Comparison of ENCODE assay signal across 11 mouse cellular contexts in the genomic region with DNA sequence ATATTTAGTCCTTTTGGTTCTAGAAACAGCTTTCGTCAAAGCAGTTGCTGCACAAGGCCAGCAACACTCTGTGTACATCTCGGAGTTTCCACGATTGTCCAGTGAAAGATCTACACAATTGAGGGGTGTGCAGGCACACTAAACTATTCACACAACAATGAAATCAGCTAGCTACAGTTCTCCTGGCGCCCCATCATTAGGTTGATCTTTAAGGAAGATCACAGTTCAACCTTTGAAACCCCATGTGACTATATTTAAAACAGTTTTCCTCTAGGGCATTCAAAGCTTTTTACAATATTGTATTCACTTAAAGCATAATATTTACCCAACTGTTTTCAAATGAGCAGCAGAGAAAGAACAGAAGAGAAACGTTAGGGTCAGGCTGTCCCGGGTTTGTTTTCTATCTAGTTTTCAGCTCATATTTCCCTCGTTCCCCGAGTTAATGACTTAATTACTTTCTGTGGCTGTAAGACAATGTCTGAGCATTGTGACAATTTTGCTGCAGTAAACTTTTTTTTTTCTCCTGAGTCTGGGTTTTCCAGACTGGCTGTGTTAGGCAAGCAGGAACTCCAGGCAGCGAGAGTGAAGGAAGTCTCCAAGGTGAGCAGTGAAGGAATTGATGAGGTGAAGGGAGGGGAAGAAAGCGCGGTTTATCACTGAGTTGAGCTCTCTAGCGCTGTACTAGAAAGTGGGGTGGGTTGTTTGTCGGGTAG. TPM values are rescaled to one million over a fixed set of nuclear protein-coding genes. Genes with fewer than 3 reads are reported as not detected.
DNase-seq lines count a peak whose midpoint lies in the region; ATAC-seq and TF ChIP-seq lines count a peak whose summit lies in the region.
"Had no signal": no experiment of that assay in that cellular context is flagged by ENCODE, and none has a peak within 500 bp of the region (broad histone marks: within the 10 kb centered on the region; RNA-seq: fewer than 3 reads in every experiment).

No protein-coding gene starts in this region.

- no peak for TF ChIP-seq CTCF in forebrain, postnatal 0 days (IDR thresholded peaks at IDR 0.05; ENCODE audit: low read depth)

- no peak overlapping the region for H3K4me3 ChIP-seq in forebrain, embryonic 12.5 days (replicated peaks)
- H3K4me3 ChIP-seq in forebrain, postnatal 0 days (ENCODE audit: low read depth, low read length) = no peak overlapping the region
- no peak overlapping the region; the same call in 1 of the 2 replicates for H3K4me3 ChIP-seq in kidney, embryonic 16.5 days (ENCODE audit: low read length)
- H3K4me3 ChIP-seq in heart, embryonic 16.5 days (ENCODE audit: low read length) = peak overlapping the region; percentile 28; the same call in 1 of the 2 replicates
- H3K4me3 ChIP-seq in liver, embryonic 12.5 days = no peak overlapping the region

- ATAC-seq in forebrain, embryonic 12.5 days (ENCODE audit: low FRiP score) = no peak
- ATAC-seq in forebrain, postnatal 0 days = no peak
- ATAC-seq in kidney, embryonic 16.5 days (ENCODE audit: low FRiP score, low TSS enrichment) = no peak
- no peak for ATAC-seq in heart, embryonic 16.5 days (replicated peaks; ENCODE audit: extremely low read depth, insufficient read depth, low FRiP score)
- no peak for ATAC-seq in liver, embryonic 12.5 days

- no peaks in the 10 kb centered on the region for H3K4me1 ChIP-seq in forebrain, embryonic 12.5 days
- no peaks in the 10 kb centered on the region for H3K4me1 ChIP-seq in forebrain, postnatal 0 days (ENCODE audit: insufficient read depth)
- H3K4me1 ChIP-seq in kidney, embryonic 16.5 days (ENCODE audit: insufficient read depth, low read length) = no peaks in the 10 kb centered on the region
- no peaks in the 10 kb centered on the region; the same call in 1 of the 2 replicates for H3K4me1 ChIP-seq in heart, embryonic 16.5 days (ENCODE audit: control insufficient read depth, insufficient read depth, low read length)
- H3K4me1 ChIP-seq in liver, embryonic 12.5 days = no peaks in the 10 kb centered on the region

- WGBS in forebrain, embryonic 12.5 days = 54% methylated on average over 13 of the region's 13 CpGs
- 42% methylated on average over 13 of the region's 13 CpGs for WGBS in forebrain, postnatal 0 days
- 34% methylated on average over 13 of the region's 13 CpGs for WGBS in kidney, embryonic 16.5 days
- WGBS in heart, embryonic 16.5 days = 53% methylated on average over 13 of the region's 13 CpGs
- 54% methylated on average over 13 of the region's 13 CpGs for WGBS in liver, embryonic 12.5 days (ENCODE audit: insufficient replicate concordance)

- H3K9ac ChIP-seq in forebrain, embryonic 12.5 days = no peak overlapping the region
- H3K9ac ChIP-seq in forebrain, postnatal 0 days = no peak overlapping the region
- H3K9ac ChIP-seq in kidney, embryonic 16.5 days (replicated peaks; ENCODE audit: low read length) = no peak overlapping the region
- no peak overlapping the region for H3K9ac ChIP-seq in heart, embryonic 16.5 days (ENCODE audit: low read length)
- no peak overlapping the region for H3K9ac ChIP-seq in liver, embryonic 12.5 days

- no peaks in the 10 kb centered on the region for H3K36me3 ChIP-seq in forebrain, embryonic 12.5 days (replicated peaks)
- no peaks in the 10 kb centered on the region for H3K36me3 ChIP-seq in forebrain, postnatal 0 days (ENCODE audit: insufficient read depth)
- H3K36me3 ChIP-seq in kidney, embryonic 16.5 days (ENCODE audit: insufficient read depth, low read length) = no peaks in the 10 kb centered on the region
- no peaks in the 10 kb centered on the region for H3K36me3 ChIP-seq in heart, embryonic 16.5 days (ENCODE audit: control insufficient read depth, insufficient read depth)
- H3K36me3 ChIP-seq in liver, embryonic 12.5 days = no peaks in the 10 kb centered on the region

- peaks cover 8% of the 10 kb centered on the region; the same call in 1 of the 2 replicates for H3K27me3 ChIP-seq in forebrain, embryonic 12.5 days
- H3K27me3 ChIP-seq in forebrain, postnatal 0 days (ENCODE audit: insufficient read depth, low read length) = no peaks in the 10 kb centered on the region
- H3K27me3 ChIP-seq in kidney, embryonic 16.5 days (ENCODE audit: insufficient read depth, low read length) = no peaks in the 10 kb centered on the region
- H3K27me3 ChIP-seq in heart, embryonic 16.5 days (ENCODE audit: control insufficient read depth, insufficient read depth, low read length) = no peaks in the 10 kb centered on the region
- peaks cover 11% of the 10 kb centered on the region for H3K27me3 ChIP-seq in liver, embryonic 12.5 days (replicated peaks)

- no peak overlapping the region for H3K27ac ChIP-seq in forebrain, embryonic 12.5 days
- H3K27ac ChIP-seq in forebrain, postnatal 0 days (ENCODE audit: low read depth, low read length) = no peak overlapping the region
- H3K27ac ChIP-seq in kidney, embryonic 16.5 days (ENCODE audit: low read length) = no peak overlapping the region
- no peak overlapping the region for H3K27ac ChIP-seq in heart, embryonic 16.5 days (ENCODE audit: low read length)
- no peak overlapping the region for H3K27ac ChIP-seq in liver, embryonic 12.5 days

- no peaks in the 10 kb centered on the region for H3K9me3 ChIP-seq in forebrain, embryonic 12.5 days
- H3K9me3 ChIP-seq in forebrain, postnatal 0 days (ENCODE audit: low read length) = no peaks in the 10 kb centered on the region
- no peaks in the 10 kb centered on the region for H3K9me3 ChIP-seq in kidney, embryonic 16.5 days (ENCODE audit: low read length)
- H3K9me3 ChIP-seq in heart, embryonic 16.5 days (replicated peaks; ENCODE audit: control insufficient read depth, low read length) = no peaks in the 10 kb centered on the region
- no peaks in the 10 kb centered on the region for H3K9me3 ChIP-seq in liver, embryonic 12.5 days (replicated peaks)

- H3K4me2 ChIP-seq in forebrain, embryonic 12.5 days = peak overlapping the region; percentile 24; the same call in 1 of the 2 replicates
- H3K4me2 ChIP-seq in forebrain, postnatal 0 days (ENCODE audit: low read depth) = no peak overlapping the region
- peak overlapping the region; percentile 26 for H3K4me2 ChIP-seq in kidney, embryonic 16.5 days (replicated peaks; ENCODE audit: low read depth, low read length)
- peak overlapping the region; percentile 54 for H3K4me2 ChIP-seq in heart, embryonic 16.5 days (ENCODE audit: low read depth, low read length)
- H3K4me2 ChIP-seq in liver, embryonic 12.5 days = 0 out of 2 replicates have a peak overlapping the region, but pooled peaks have one; percentile 7

- DNase-seq in forebrain, postnatal 0 days = no peak
- no peak for DNase-seq in kidney, postnatal 14 days
- DNase-seq in thymus, adult 18-20 months = no peak
- no peak for DNase-seq in cerebellum, postnatal 4 days (ENCODE audit: low spot score in 2 of 2)
- DNase-seq: adrenal gland, postnatal 14 days; cerebellum, adult 11 months had no signal

RNA-seq across cellular contexts. Expression of a gene that starts 38.2 kb away (rescaled TPM):
- 0.46 and 0.88 TPM in 2 replicates for polyA plus RNA-seq in forebrain, embryonic 12.5 days (2016; fragmentation: Nextera tagmentation; extraction: Ambion mirVana)
- total RNA-seq in forebrain, postnatal 0 days (2014; rRNA removed) = 20.8 and 26.0 TPM in 2 replicates
- polyA plus RNA-seq in forebrain, postnatal 0 days (2015; fragmentation: Nextera tagmentation; extraction: Ambion mirVana) = 3.5 and 6.3 TPM in 2 replicates
- 0.81 and 1.00 TPM in 2 replicates for polyA plus RNA-seq in kidney, embryonic 16.5 days (2015; fragmentation: Nextera tagmentation; extraction: Ambion mirVana)
- polyA plus RNA-seq in heart, embryonic 16.5 days (2015; fragmentation: Nextera tagmentation; extraction: Ambion mirVana) = 0.47 and 0.58 TPM in 2 replicates
- 14.2 and 14.3 TPM in 2 replicates for polyA plus RNA-seq in liver, embryonic 12.5 days (2016; fragmentation: Nextera tagmentation; extraction: Ambion mirVana)

RNA-seq across cellular contexts. Expression of a gene that starts 39.8 kb away (rescaled TPM):
- 2.6 and 3.4 TPM in 2 replicates for polyA plus RNA-seq in forebrain, embryonic 12.5 days (2016; fragmentation: Nextera tagmentation; extraction: Ambion mirVana)
- total RNA-seq in forebrain, postnatal 0 days (2014; rRNA removed) = 1.5 and 2.2 TPM in 2 replicates
- 1.8 and 2.5 TPM in 2 replicates for polyA plus RNA-seq in forebrain, postnatal 0 days (2015; fragmentation: Nextera tagmentation; extraction: Ambion mirVana)
- polyA plus RNA-seq in kidney, embryonic 16.5 days (2015; fragmentation: Nextera tagmentation; extraction: Ambion mirVana) = 1.00 and 1.3 TPM in 2 replicates
- polyA plus RNA-seq in heart, embryonic 16.5 days (2015; fragmentation: Nextera tagmentation; extraction: Ambion mirVana) = 1.7 and 2.8 TPM in 2 replicates
- 10.1 and 12.1 TPM in 2 replicates for polyA plus RNA-seq in liver, embryonic 12.5 days (2016; fragmentation: Nextera tagmentation; extraction: Ambion mirVana)
- total RNA-seq: monocyte, adult 5-6 weeks had no signal
